Mouse (Mus musculus) left cerebral cortex, adult 2 months (tissue): Measurements from ENCODE around the gene Hnrnpul2. TPM values are rescaled to one million over a fixed set of nuclear protein-coding genes. Genes with fewer than 3 reads are reported as not detected.

Experiments used
- DNase-seq, 2 experiments: peaks; one replicate each; pipeline ENCODE4 v3.0.0; 2021 to 2022; ENCODE audit warnings: low spot score in 2 of 2, mixed read lengths in 1 of 2; ENCODE audit errors: extremely low spot score in 1 of 2
- H3K27ac ChIP-seq: fragments of 200-600 bp; 2 replicates; pipeline ENCODE4 v1.8.1; 2022
- H3K4me3 ChIP-seq: fragments of 200-600 bp; 2 replicates; pipeline ENCODE4 v1.8.1; 2022
- CTCF ChIP-seq: fragments of 200-600 bp; IDR thresholded peaks from 2 replicates; pipeline ENCODE4 v1.8.1; 2022; ENCODE audit warnings: antibody characterized with exemption, mild to moderate bottlenecking, moderate library complexity
- intact Hi-C: fragments of 180-260 bp; cut with DNase I; formaldehyde crosslinking; loops from one replicate; pipeline ENCODE4 v1.15.1; 2025
- total RNA-seq, 2 experiments: library from RNA; stranded (reverse); gene quantifications; 2 replicates each; pipeline ENCODE4 v1.2.3; 2021

Hnrnpul2 gene
- total RNA-seq, 2 experiments from 2014 or later = 125 to 129 TPM

GRCm38 (mm10) chr19:8798264-8798946, 21.4 kb upstream of the Hnrnpul2 start, which contains the start of gene Polr2g:
Gene Polr2g, minus strand, starts transcription at chr19:8798577.
- intact Hi-C loops = loop anchor here (1.0 kb wide), 1 partner anchor 21 kb away; the partner anchor contains the start of gene Ttc9c

GRCm38 (mm10) chr19:8798947-8799315, 20.9 kb upstream of the Hnrnpul2 start:
- no peak; the same call in 1 of the 2 replicates for TF ChIP-seq CTCF
- Histone ChIP-seq H3K4me3 (peak overlapping the region; percentile 70), H3K27ac (peak overlapping the region; percentile 69)
- no peak for DNase-seq
- intact Hi-C loops = loop anchor here (1.0 kb wide), 1 partner anchor 20 kb away; the partner anchor contains the start of gene Ttc9c

More at GRCm38 (mm10) chr19:8798264-8798946, 21.4 kb upstream of the Hnrnpul2 start, which contains the start of gene Polr2g:
- no peak for TF ChIP-seq CTCF
- Histone ChIP-seq H3K27ac (peak within 1 kb of the TSS; percentile 86), H3K4me3 (peak within 1 kb of the TSS; percentile 70)
- DNase-seq = peak; percentile 84 to 90

- DNase-seq = peak; percentile 90 to 93
- intact Hi-C loops = loop anchor here (1.0 kb wide), 1 partner anchor 17 kb away; the partner anchor contains the start of gene Ttc9c
- H3K27ac ChIP-seq = peak within 1 kb of the TSS; percentile 82
- TF ChIP-seq CTCF = no peak
- H3K4me3 ChIP-seq = peak within 1 kb of the TSS; percentile 51
Observed at GRCm38 (mm10) chr19:8802130-8802821, 17.5 kb upstream of the Hnrnpul2 start, which contains the start of gene Zbtb3. Gene Zbtb3, plus strand, starts transcription at chr19:8802555.

- intact Hi-C loops = no loop called here
- no peak overlapping the region for H3K4me3 ChIP-seq
- no peak for DNase-seq
- H3K27ac ChIP-seq = no peak overlapping the region
- TF ChIP-seq CTCF = no peak
Observed at GRCm38 (mm10) chr19:8803204-8803780, 16.5 kb upstream of the Hnrnpul2 start.

GRCm38 (mm10) chr19:8803879-8804660, 15.7 kb upstream of the Hnrnpul2 start:
- DNase-seq = no peak
- no peak overlapping the region for H3K27ac ChIP-seq
- TF ChIP-seq CTCF = no peak
- H3K4me3 ChIP-seq = no peak overlapping the region
- intact Hi-C loops = no loop called here

- no peak for TF ChIP-seq CTCF
- Histone ChIP-seq H3K27ac (no peak overlapping the region), H3K4me3 (no peak overlapping the region)
- no peak for DNase-seq
- intact Hi-C loops = no loop called here
Observed at GRCm38 (mm10) chr19:8806810-8807209, 13.0 kb upstream of the Hnrnpul2 start.

GRCm38 (mm10) chr19:8815812-8816211, 4.0 kb upstream of the Hnrnpul2 start:
- intact Hi-C loops = loop anchor here (5.0 kb wide), 1 partner anchor 249 kb away; no protein-coding TSS in a partner anchor
- Histone ChIP-seq H3K4me3 (no peak overlapping the region), H3K27ac (no peak overlapping the region)
- DNase-seq = no peak
- peak; percentile 19 for TF ChIP-seq CTCF

- Histone ChIP-seq H3K4me3 (no peak overlapping the region), H3K27ac (no peak overlapping the region)
- intact Hi-C loops = loop anchor here (5.0 kb wide), 1 partner anchor 250 kb away; no protein-coding TSS in a partner anchor
- no peak for DNase-seq
- TF ChIP-seq CTCF = no peak
Observed at GRCm38 (mm10) chr19:8817001-8817400, 2.8 kb upstream of the Hnrnpul2 start.

GRCm38 (mm10) chr19:8818301-8818798, 1.5 kb upstream of the Hnrnpul2 start:
- Histone ChIP-seq H3K27ac (peak overlapping the region; percentile 84), H3K4me3 (peak overlapping the region; percentile 71)
- DNase-seq = no peak
- no peak for TF ChIP-seq CTCF
- intact Hi-C loops = loop anchor here (2.0 to 5.0 kb wide), 2 partner anchors 44 to 251 kb away; partner anchors contain the start of gene Tmem179b

GRCm38 (mm10) chr19:8818801-8819595, 812 bp upstream of the Hnrnpul2 start, which contains the start of gene Ttc9c:
Gene Ttc9c, minus strand, starts transcription at chr19:8819333.
- DNase-seq = peak; percentile 92 to 97
- Histone ChIP-seq H3K27ac (peak within 1 kb of the TSS; percentile 98), H3K4me3 (peak within 1 kb of the TSS; percentile 71)
- no peak for TF ChIP-seq CTCF
- intact Hi-C loops = loop anchor here (1.0 to 5.0 kb wide), 5 partner anchors 17 to 252 kb away; partner anchors contain the start of genes Polr2g, Tmem179b, Ubxn1 and Zbtb3
